Comparison of ENCODE assay signal across 16 mouse cellular contexts in the genomic region with DNA sequence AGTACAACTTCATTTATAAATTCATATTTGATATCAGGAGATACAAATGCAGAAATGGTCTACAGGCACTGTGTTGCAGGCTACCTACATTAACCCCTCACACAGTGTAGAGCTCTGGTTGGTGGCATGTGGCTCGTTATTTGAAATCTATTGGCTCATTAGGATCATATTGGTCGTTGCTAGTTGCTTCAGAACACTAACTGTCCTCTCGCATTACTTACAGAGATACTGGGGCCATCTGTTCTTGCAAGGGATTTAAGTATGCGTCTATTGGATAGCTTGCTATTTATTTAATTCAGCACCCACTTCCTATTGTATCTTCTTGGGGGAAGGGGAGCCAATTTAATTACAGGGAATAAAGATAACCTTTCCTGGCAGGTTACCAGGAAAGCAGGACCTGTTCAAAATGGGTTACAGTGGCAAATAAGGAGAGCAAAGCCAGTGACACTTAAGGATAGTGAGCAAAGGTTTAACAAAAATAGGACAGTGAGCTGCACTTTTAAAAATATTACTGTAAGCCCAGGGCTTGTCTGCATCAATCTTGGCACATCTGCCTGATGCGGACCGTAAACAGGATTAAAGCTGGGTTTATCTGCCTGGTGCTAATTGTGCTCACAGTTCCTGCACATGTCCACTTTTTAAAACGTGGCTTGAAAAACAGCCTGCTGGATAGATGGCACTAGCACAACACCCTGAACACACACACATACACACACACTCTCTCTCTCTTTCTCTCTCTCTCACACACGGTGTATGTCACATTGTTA. TPM values are rescaled to one million over a fixed set of nuclear protein-coding genes. Genes with fewer than 3 reads are reported as not detected.
DNase-seq lines count a peak whose midpoint lies in the region; ATAC-seq and TF ChIP-seq lines count a peak whose summit lies in the region.
"Had no signal": no experiment of that assay in that cellular context is flagged by ENCODE, and none has a peak within 500 bp of the region (broad histone marks: within the 10 kb centered on the region; RNA-seq: fewer than 3 reads in every experiment).

No protein-coding gene starts in this region.

- peak; percentile 52; the same call in 1 of the 2 replicates for ATAC-seq in hindbrain, embryonic 13.5 days (ENCODE audit: low FRiP score)
- ATAC-seq: inflammation-experienced regulatory T-cells, adult 6 months had no signal

- H3K27me3 ChIP-seq in cerebellum, adult 2 months (ENCODE audit: control insufficient read depth, insufficient read depth, low read length) = no peaks in the 10 kb centered on the region
- H3K27me3 ChIP-seq in hindbrain, embryonic 13.5 days = no peaks in the 10 kb centered on the region
- H3K27me3 ChIP-seq in myocyte (ENCODE audit: control insufficient read depth, insufficient read depth, insufficient read length) = no peaks in the 10 kb centered on the region
- H3K27me3 ChIP-seq: CH12.LX; heart, embryonic 12.5 days had no signal

- H3K4me3 ChIP-seq in cerebellum, adult 2 months (replicated peaks; ENCODE audit: insufficient read depth, low read depth, low read length) = no peak overlapping the region
- no peak overlapping the region for H3K4me3 ChIP-seq in hindbrain, embryonic 13.5 days
- H3K4me3 ChIP-seq in myocyte = no peak overlapping the region
- H3K4me3 ChIP-seq: heart, embryonic 12.5 days had no signal

- intact Hi-C loops in left cerebral cortex, postnatal 25 days (cut with DNase I) = no loop called here

- no peak for TF ChIP-seq CTCF in cerebellum, adult 2 months (IDR thresholded peaks at IDR 0.05; ENCODE audit: borderline replicate concordance, insufficient read depth, low read depth, low read length)

- H3K4me2 ChIP-seq in hindbrain, embryonic 13.5 days = no peak overlapping the region
- peak overlapping the region; percentile 68 for H3K4me2 ChIP-seq in myocyte (ENCODE audit: low read depth)
- H3K4me2 ChIP-seq: heart, embryonic 12.5 days had no signal

- H3K9me3 ChIP-seq in hindbrain, embryonic 13.5 days = no peaks in the 10 kb centered on the region
- H3K9me3 ChIP-seq: heart, embryonic 12.5 days had no signal

- peaks cover 2% of the 10 kb centered on the region; the same call in 1 of the 2 replicates for H3K4me1 ChIP-seq in cerebellum, adult 2 months (ENCODE audit: control insufficient read depth, insufficient read depth, low read length)
- peaks cover 7% of the 10 kb centered on the region for H3K4me1 ChIP-seq in hindbrain, embryonic 13.5 days (replicated peaks)
- H3K4me1 ChIP-seq: heart, embryonic 12.5 days had no signal

- H3K27ac ChIP-seq in cerebellum, adult 2 months (ENCODE audit: insufficient read depth, low read length) = peak overlapping the region; percentile 77
- H3K27ac ChIP-seq in hindbrain, embryonic 13.5 days = peak overlapping the region; percentile 44; the same call in 1 of the 2 replicates
- H3K27ac ChIP-seq: liver, embryonic 14.5 days; macrophage had no signal

- no peaks in the 10 kb centered on the region for H3K79me2 ChIP-seq in myocyte (ENCODE audit: control insufficient read depth, insufficient read depth)

- DNase-seq in brain, adult 2 months (ENCODE audit: low read depth, low spot score) = peak; percentile 62
- peak in 1 of 2 experiments; percentile 62 for DNase-seq in cerebellum, adult 2 months
- no peak for DNase-seq in right cerebral cortex, postnatal 36 days (ENCODE audit: low spot score in 2 of 2)
- no peak for DNase-seq in embryo, embryonic 10 days (ENCODE audit: low spot score)
- no peak for DNase-seq in left cerebral cortex, postnatal 25 days (ENCODE audit: low spot score in 2 of 2)
- DNase-seq: adrenal gland, postnatal 14 days; kidney, postnatal 36 days; thymus, postnatal 25 days had no signal

- WGBS in cerebellum, adult 2 months = 12% methylated on average over 8 of the region's 8 CpGs
- 33% methylated on average over 8 of the region's 8 CpGs for WGBS in hindbrain, embryonic 13.5 days

- no peak overlapping the region for H3K9ac ChIP-seq in hindbrain, embryonic 13.5 days
- H3K9ac ChIP-seq: heart, embryonic 12.5 days; liver, embryonic 14.5 days had no signal

- no peak overlapping the region for H3ac ChIP-seq in myocyte (ENCODE audit: control insufficient read depth, insufficient read length)

- no peak for TF ChIP-seq POLR2A in cerebellum, adult 2 months (IDR thresholded peaks at IDR 0.05; ENCODE audit: borderline replicate concordance, insufficient read depth, low read length)
- no peak for TF ChIP-seq POLR2A in myocyte (IDR thresholded peaks at IDR 0.05; ENCODE audit: insufficient read length, low read depth)

- H3K36me3 ChIP-seq in hindbrain, embryonic 13.5 days = no peaks in the 10 kb centered on the region
- H3K36me3 ChIP-seq in myocyte (ENCODE audit: control insufficient read depth, insufficient read depth) = no peaks in the 10 kb centered on the region
- H3K36me3 ChIP-seq: heart, embryonic 12.5 days had no signal

TF ChIP-seq in myocyte, 11 proteins besides CTCF, POLR2A, EP300 and RAD21:
- no peak for TF ChIP-seq MYOG (IDR thresholded peaks at IDR 0.05; ENCODE audit: control insufficient read depth in 1 of 3, insufficient read depth in 1 of 3, insufficient read length in 2 of 3, low read depth in 2 of 3)
- TF ChIP-seq MYOD1 (IDR thresholded peaks at IDR 0.05; ENCODE audit: control insufficient read depth in 1 of 3, insufficient read length in 2 of 3, low read depth in 2 of 3) = no peak
- TF ChIP-seq POLR2AphosphoS2 (IDR thresholded peaks at IDR 0.05; ENCODE audit: insufficient read length, low read depth) = no peak
- TF ChIP-seq SRF (IDR thresholded peaks at IDR 0.05; ENCODE audit: control insufficient read depth, insufficient read length, low read depth) = no peak
- TF ChIP-seq MAX (IDR thresholded peaks at IDR 0.05; ENCODE audit: low read depth) = no peak
- TF ChIP-seq TCF3 (IDR thresholded peaks at IDR 0.05; ENCODE audit: insufficient read length, low read depth) = no peak
- no peak for TF ChIP-seq TCF12 (IDR thresholded peaks at IDR 0.05; ENCODE audit: insufficient read depth, poor library complexity, severe bottlenecking)
- no peak for TF ChIP-seq REST (IDR thresholded peaks at IDR 0.05; ENCODE audit: insufficient read depth, insufficient read length)
- TF ChIP-seq CEBPB (IDR thresholded peaks at IDR 0.05; ENCODE audit: insufficient read depth, poor library complexity, severe bottlenecking) = no peak
- TF ChIP-seq E2F4 (IDR thresholded peaks at IDR 0.05; ENCODE audit: insufficient read depth) = no peak
- no peak for TF ChIP-seq USF1 (IDR thresholded peaks at IDR 0.05; ENCODE audit: low read depth)

RNA-seq across cellular contexts. Expression of a gene that starts 57.1 kb away (rescaled TPM):
- polyA plus RNA-seq in cerebellum, adult 2 months (2012; rRNA removed) = 240 and 303 TPM in 2 replicates
- 50.7 and 53.7 TPM in 2 replicates for polyA plus RNA-seq in hindbrain, embryonic 13.5 days (2015; fragmentation: Nextera tagmentation; extraction: Ambion mirVana)
- not detected for polyA plus RNA-seq in myocyte (2012; fragmentation: generic; extraction: Trizol)
- total RNA-seq in left cerebral cortex, postnatal 25 days (2021) = 10 to 100 TPM; 18.2 to 20.3 TPM
- total RNA-seq: adrenal gland, postnatal 14 days; CH12.LX; neutrophil, adult 5-6 weeks had no signal
- polyA plus RNA-seq: heart, embryonic 12.5 days; inflammation-experienced regulatory T-cells, adult 6 months; macrophage had no signal

RNA-seq across cellular contexts. Expression of a gene that starts 57.2 kb away (rescaled TPM):
- polyA plus RNA-seq in cerebellum, adult 2 months (2012; rRNA removed) = 13.1 and 17.8 TPM in 2 replicates
- 2.5 and 3.3 TPM in 2 replicates for polyA plus RNA-seq in hindbrain, embryonic 13.5 days (2015; fragmentation: Nextera tagmentation; extraction: Ambion mirVana)
- polyA plus RNA-seq in myocyte (2012; fragmentation: generic; extraction: Trizol) = not detected
- 1 to 10 TPM; 3.6 to 3.9 TPM for total RNA-seq in left cerebral cortex, postnatal 25 days (2021)
- polyA plus RNA-seq: heart, embryonic 12.5 days had no signal

Comparison
In these comparisons a context has a peak if more than half of its experiments do, and no peak if none do; other contexts are left out.
1. RNA of a gene that starts 57.1 kb away (polyA plus RNA-seq): 240 to 303 TPM in cerebellum, adult 2 months and 50.7 to 53.7 TPM in hindbrain, embryonic 13.5 days; not detected in myocyte (single experiment); every median in the first group is over 10 times any median in the second.